Mouse (Mus musculus) 3T3-L1 (cell line): ENCODE results near the gene Adcy5.

Source experiments
- DNase-seq: peaks from one replicate; pipeline ENCODE4 v3.0.0-alpha.2; 2015; ENCODE audit warnings: low read depth, low spot score

Adcy5 gene

DNA sequence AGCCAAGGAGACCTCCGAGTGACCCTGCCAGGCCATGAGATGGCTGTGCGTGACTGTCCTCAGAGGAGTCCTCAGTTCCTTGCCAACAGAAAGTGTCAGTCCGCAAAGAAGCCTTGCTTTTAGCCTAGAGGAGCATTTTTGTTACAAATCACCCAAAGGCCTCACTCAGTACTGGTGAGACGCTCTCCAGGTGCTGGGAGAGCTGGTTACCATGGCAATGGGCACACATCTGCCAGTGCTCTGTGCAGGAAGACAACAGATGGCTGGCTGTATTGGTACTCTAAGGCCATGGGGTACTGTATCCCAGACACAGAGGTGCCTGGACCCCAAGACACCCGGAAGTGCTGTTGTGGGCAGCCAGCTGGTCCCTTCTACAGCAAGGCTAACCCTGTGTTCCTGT is 51.0 kb downstream of the Adcy5 start:
- no peak for DNase-seq

DNA sequence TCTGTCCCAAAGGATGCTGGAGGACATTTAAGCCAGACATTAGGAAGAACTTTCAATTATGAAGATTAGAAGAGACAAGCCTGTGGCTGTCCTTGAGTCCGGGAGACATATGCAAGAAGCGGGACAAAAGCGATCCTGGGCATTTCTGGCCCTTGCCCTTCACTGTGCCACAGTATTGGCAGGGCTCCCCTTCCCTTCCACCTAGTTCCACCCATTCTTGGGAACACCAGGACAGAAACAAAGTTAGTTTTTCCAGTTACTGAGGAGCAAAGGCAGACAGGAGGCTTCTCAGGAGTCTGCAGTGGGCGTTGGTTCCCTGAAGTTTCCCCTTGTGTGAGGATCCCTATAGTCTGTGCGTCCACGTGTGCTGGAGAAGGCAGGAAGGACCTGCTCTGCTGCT is 51.7 kb downstream of the Adcy5 start:
- DNase-seq, result no peak

DNA sequence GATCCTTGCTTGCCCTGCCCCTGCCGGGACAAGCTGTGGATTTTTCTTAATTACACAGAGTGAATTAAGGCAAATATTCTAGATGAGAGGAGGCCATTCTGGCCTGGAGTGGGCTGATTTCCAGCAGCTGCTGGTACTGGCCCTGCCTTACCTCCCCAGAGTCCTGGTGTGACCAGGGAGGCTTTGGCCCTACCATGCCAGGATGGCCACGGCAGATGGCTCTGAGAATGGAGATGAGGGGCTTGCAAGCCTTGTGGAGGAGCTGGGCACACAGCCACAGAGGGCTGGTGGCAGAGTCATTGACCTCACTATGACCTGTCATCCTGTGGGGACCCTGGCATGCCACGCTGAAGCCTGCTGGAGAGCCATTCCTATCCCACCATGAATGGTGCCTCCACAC is 54.1 kb downstream of the Adcy5 start:
- no peak for DNase-seq

DNA sequence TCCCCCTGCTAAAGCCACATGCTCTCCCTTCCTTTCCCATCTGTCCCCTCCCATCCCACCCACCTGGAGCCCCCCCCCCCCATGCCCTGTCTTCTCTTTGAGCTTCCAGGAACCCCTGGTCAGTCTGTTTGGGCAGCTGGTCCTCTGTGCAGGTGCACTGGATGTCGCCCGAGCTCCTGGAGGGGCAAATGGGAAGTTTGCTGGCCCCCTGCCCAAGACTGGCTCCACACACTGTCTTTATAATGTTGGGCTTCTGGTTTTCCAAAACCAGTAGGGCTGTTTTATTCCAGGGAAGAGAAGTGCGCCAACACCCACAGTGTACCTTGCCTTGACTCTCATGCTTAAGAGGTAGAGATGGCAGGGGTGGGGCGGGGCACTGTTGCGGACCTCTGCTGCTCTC is 55.1 kb downstream of the Adcy5 start:
- DNase-seq, result no peak

DNA sequence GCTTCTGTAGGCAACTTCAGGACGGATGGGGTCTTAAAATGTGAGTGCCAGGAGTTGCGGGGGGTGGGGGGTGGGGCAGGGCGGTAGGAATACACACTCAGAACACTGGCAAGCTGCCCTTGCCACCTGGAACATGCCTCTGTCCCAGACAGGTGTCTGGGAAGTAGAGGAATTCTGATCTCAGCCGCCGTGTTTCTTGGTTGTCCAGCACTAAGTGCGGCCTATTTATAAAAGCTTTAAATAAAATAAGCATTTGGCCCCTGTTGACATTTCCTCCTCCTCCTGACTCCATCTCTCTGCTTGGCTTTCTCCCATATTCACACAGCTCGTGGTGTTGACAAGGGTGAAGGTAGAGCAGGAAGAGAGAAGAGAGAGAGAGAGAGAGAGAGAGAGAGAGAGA is 60.4 kb downstream of the Adcy5 start:
- no peak for DNase-seq

DNA sequence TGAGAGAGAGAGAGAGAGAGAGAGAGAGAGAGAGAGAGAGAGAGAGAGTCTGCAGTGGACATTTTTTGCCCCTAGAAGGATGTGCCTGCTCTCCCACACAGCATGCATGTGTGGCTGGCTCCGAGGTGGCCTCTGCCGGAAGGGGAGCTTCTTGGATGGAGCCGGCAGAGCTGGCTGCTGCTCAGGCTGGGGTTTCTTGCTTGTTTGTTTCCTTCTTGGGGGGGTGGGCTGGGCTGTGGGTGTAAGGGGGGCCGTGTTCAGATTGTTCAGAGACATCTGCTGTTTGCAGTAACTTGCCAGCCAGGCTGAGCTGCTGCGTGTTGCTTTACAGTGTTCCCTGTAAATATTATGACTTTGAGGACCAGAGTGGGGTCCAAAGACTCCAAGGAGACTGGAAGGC is 60.8 kb downstream of the Adcy5 start:
- no peak for DNase-seq

DNA sequence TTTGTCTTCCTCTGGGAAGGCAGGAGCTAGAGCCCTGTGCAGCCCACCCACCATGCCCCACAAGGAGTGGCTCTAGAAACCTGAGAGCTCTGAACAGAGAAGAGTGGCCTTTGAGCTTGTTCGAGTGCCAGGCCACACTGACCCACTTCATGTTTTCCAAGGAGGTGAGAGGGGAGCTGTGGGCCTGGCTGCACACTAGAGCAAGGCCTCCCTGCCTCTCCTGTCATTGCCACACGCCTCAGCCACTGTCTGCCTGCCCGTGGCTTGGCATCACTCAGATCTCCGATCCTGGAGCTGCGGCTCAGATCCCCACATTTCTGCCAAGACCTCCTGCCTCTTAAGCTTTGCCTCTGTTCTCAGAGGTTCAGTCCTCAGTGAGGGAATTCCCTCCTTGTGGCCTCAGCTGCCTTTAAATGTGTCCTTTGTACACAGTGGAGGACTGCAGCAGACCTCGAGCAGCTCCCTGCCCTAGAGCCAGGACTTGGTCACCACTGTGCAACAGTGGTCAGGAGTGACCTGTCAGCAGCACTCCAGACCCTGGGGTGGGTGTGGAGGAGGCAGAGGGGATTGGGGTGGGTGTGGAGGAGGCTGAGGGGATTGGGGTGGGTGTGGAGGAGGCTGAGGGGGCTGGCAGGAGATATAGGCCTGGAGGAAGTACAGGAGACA is 62.3 kb downstream of the Adcy5 start:
- no peak for DNase-seq

DNA sequence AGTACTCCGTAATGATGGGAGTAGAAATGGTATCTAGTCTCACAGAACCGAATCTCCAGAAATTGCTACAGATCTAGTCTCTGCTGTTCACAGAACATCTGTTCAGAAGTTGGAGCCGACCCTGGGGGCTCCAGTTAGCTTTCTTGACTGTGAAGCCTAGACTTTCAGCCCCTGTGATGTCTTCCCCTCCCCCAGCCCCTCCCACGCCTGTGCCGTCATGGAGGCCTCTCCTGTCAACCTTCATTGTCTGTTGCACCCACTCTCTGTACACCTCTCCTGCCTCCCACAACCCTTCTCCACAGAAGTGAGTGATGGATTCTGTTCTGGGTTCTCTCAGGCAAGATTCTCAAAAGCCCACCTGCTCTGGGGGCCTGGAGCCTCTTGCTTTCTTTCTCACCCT is 65.7 kb downstream of the Adcy5 start:
- no peak for DNase-seq

DNA sequence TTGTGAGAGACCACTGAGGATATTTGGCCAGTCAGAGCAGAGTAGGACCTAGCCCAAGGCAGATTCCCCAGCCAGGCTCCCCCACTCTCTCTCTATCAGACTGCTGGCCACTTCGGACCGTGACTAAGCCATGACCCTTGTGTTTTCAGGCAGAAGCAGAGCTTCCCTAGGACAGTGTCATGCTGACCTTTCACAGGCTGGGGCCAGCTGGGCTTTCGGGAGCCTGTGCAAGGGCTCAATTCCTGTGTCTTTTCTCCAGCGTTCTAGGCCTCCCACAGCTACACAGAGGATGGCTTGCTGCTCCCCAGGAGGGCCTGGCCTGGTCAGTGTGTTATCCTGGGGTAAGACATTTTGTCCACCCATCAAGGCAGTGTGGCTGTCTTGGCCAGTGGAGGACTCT is 66.9 kb downstream of the Adcy5 start:
- DNase-seq, result no peak

DNA sequence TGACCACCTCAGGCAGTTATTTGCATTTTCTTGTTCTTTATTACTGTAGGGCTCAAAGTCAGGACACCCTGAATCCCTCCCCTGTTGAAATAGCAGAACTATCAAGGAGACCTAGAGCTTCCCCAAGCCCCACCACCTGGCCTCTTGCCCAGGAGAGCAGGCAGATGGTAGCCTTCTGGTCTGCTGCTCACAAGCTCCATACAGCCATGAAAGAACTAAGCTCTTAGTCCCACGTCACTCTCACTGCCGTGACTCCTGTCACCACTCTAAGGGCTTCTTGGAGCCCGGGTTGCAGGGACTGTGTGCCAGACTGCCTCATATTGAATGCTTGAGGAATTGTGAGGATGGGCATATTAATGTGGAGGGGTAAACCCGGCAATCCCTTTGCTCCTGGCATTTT is 69.3 kb downstream of the Adcy5 start:
- no peak for DNase-seq

DNA sequence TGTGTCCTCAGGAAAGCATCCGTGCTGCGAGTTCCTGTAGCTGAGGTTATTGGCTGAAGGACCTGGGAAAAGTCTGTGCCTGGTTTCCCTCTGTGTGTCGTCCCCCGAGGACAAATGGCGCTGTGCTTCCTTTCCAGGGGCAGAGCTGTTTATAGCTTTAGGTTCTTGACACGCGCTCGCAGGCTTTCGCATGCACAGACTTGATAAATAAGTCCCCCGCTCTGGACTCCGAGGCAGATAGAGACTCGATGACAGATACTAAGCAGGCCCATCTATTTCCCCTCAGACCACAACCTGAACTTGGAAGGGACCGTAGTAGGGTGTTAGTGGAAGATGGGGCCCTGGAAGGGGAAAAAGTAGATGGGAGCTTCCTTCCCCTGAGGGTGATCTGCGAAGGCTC is 70.0 kb downstream of the Adcy5 start:
- no peak for DNase-seq

DNA sequence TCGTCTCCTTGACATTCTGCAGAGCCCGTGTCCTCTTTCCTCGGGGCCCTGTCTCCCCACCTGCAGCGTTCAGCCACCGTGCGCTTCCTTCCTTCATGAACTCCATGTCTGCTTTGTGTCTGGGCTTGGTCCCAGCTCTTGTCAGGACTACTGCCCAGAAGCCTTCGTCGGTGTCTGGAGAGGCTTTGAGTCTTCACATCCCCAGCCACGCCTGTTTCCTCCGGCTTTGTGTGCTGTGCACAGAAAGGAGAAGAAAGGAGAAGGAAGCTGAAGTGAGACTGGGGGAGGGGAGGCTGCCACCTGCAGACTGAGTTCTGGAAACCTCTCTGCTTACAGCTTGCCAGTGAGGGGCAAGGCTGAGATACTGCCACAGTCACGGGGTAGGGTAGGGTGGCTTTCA is 74.9 kb downstream of the Adcy5 start:
- DNase-seq, result no peak

DNA sequence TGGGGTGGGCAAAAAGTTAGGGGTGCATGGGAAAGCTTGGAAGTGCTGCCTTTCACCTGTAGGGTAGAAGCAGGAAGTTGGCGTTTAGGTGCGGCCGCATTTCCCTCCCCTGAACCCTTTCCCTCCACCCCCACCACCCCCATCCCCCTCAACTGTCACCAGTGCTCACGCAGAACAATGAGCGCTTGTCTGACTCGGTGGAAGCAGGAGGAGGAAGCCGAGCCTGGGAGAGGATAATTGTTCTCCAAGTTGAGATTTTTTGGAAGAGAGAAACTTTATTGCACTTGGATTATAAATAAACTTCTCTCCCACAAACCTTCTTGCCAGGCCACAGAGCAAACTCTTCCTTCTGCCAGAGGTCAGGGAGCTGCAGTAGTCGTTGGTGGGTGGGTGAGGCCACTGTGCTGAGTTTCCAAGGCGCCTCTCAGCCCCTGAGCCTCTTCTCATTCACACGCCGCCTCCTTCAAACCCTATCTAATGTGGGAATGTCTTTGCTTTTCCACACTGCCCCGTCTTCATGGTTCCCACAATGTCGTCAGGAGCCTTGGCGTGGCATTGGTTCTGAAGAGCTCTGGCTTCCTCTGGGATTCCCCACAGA is 77.6 kb downstream of the Adcy5 start:
- no peak for DNase-seq

DNA sequence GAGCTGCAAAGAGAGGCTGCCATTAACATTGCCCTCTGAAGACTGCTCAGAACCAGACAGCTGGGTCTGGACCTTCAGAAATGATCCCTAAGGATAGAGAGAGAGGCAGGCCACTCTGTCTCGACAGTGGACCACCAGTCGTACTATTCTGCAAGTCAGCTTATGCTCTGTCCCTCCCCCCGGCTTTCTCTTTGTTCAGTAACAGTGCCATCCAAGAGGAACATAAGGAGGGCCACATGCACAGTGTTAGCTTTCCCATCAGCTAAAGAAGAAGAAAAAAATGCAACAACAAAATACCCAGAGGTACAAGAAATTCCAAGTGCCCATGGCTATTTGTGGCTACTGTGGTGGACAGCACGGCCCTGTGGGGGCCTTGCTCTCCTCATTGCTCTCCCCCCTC is 78.7 kb downstream of the Adcy5 start:
- no peak for DNase-seq

DNA sequence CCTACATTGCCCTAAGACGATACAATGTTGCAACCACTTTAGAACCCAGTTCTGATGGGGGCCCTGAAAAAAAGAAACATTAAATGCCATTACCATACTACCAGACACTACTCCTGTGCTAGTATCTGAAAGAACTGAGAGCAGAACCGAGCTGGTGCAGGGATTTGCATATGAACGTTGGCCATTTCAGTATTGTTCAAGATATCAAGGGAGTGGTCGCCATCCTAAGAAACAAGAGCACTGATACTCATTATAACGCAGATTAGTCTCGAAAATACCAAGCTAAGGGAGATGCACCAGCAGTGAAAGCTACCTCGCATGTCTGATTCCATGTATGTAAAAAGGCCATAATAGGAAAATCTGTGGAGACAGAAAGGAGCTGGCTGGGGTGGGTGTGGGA is 82.4 kb downstream of the Adcy5 start:
- no peak for DNase-seq

DNA sequence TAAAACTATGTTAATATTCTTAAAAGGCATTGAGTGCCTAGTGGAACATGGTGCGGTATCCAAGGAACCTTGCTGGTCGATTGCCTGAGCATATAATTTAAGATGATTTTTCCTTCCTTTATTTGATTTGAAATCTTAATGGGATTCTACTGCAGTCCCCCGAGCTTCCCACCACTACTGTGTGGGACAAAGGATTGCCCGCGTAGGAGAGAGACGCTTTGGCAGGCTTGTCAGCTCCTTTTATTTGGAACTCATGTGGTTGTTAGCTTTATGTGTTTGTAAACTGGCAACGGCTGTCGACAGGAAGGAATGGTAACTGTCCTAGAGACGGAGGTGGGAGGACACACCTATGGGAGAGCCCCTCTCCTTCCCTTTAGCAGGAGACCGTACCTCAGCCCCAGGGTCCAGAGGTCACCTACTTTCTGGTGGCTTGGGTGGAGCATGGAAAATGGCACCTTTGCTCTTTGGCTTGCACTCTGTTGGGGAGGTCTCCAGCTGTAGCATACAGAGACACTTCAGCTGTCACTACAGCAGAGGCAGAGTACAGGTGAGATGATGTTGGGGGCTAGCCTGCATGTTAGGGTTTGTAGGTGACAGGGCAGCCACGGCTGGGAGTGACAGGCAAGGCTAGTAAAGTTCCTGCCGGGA is 84.8 kb downstream of the Adcy5 start:
- no peak for DNase-seq

DNA sequence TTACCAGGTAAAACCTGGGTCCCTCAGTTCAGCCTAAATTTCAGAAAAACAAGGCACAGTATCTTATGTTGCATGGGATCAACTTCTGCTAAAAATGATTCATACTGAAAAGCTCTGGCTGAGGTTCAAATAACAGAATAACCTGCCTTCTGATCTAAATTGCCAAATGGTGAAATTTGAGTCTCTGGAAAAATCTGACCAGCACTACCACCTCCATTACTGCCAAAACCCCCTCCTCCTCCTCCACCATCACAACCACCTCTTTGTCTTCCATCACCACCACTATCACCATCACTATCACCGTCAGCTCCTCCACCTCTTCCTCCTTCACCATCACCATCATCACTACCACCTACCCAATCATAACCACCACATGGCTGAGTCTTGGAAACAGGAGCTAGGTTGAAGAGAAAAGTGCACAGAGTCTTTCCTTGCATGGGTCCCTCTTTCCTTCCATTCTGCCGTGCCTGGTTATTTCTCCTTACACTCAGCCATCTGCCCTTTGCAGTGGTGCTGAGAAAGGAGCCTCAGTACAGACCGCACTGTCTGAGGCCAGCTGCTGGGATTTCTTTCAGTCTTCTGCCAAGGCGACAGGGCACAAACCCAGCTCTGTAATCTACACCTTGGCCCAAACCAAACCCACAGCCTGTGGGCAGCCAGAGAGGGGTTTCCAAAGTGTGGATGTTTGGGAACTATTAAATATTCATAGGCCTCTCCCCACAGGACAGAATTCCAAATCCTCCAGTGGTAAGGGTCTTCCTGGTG is 85.5 kb downstream of the Adcy5 start:
- DNase-seq, result no peak

DNA sequence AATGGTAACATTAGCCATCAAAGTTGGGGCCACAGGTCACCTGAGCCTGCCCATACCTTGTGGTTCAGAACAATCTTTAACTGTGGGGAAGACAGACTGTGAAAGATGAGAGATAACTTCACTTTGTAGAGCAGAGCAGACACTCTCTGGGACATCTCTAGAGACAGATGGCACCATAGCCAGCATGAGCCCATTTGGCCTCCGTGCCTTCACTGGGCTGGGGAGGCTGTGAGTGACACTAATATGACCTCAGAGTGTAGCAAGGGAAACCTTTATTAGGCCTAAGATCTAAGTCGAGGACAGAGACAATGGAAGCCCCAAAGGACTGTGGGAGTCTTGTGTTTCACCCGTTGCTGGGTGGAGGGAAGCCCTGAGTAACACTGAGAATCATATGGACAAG is 92.7 kb downstream of the Adcy5 start:
- DNase-seq, result no peak

DNA sequence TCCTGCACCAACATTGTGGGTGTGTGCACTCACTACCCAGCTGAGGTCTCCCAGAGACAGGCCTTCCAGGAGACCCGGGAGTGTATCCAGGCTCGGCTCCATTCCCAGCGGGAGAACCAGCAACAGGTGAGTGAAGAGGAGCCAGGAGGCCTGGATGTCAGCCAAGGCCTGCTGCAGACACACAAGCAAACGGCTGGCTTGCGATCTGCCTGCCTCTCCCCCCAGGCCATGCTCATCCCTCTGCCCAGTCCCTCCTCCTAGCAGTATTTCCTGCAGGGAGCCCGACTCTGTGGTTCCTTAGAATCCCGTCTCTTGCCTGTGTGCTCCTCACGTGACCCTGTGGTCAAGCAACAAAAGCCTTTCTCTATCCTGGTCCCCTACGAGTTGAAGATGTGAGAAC is 94.1 kb downstream of the Adcy5 start:
- no peak for DNase-seq

DNA sequence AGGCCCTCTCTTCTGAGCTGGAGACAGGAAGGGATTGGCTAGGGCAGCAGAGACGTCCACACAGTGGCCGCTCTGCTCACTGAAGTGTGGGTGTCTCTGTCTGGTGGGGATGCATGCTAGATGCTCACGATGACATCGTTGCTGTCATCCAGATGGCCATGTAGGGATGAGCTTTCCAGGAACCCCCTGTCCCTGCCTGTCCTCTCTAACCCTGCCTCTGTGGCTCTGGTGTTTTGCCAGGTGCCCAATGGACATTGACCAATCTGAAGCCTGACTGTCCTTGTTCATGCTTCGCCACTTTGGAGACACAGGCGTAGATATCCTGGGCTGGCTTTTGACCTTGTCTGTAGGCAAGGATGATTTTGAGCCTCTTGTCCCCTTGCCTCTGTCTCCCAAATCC is 95.1 kb downstream of the Adcy5 start:
- no peak for DNase-seq

DNA sequence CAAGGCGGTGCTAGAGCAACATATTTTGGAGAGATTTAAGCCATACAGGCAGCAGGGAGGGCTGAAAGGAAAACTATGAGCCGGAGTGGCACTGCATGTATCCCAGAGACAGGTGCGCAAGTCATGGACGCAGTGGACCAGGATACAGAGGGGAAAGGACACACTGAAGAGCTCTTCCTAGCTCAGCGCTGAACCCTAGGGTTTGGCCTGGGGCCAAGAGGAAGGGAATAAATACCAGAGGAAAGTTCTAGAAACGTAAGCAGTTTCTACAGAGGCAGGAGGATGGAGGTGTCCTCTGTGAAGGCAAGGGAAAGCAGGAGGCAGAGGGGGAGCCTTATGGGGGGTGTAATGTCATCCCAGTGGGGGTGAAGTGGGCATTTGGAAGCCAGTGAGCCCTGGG is 97.0 kb downstream of the Adcy5 start:
- DNase-seq, result no peak

DNA sequence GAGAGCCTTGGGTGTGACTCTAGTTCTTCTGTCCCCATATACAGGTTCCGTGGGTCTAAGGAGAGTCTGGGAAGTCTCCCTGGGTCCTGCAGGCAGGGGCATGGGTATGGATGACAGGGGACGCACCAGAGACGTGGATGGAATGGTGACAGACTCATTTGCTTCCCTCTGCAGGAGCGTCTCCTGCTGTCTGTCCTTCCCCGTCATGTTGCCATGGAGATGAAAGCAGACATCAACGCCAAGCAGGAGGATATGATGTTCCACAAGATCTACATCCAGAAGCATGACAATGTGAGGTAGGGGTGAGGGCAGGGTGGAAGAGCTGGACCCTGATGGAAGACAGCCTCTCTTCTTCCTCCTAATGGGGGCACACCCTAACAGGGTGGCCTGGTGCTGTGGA is 98.3 kb downstream of the Adcy5 start:
- DNase-seq, result no peak

DNA sequence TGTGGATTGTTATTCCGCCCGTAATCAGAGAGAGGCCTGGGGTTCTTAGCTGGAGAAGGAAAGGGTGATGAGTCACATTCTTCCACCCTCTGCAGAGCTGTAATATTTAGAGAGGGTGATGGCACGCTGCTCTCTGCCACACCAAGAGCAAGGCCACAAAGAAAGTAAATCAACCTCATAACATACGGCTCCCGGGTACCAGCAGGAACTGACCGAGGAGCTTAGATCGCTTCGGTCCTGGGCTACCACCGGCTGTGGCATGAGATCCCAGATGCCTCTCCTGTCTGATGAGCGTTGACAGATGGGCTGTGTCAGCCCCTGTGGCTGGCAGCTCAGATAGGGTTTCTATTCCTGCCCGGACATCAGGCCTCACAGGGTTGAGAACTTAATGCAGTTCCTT is 101.3 kb downstream of the Adcy5 start:
- DNase-seq, result no peak
